Mouse (Mus musculus) olfactory bulb, adult 2 months (tissue): Measurements from ENCODE around the gene Gpr61. TPM values are rescaled to one million over a fixed set of nuclear protein-coding genes. Genes with fewer than 3 reads are reported as not detected.
A peak's percentile ranks its signal among the peaks of the same experiment; 100 is the strongest.

Experiments used
- H3K27ac ChIP-seq: fragments of 200-500 bp; 2 replicates; pipeline ENCODE4 v1.5.1; 2012; ENCODE audit warnings: low read depth, low read length; ENCODE audit not compliant: insufficient read depth
- H3K4me1 ChIP-seq: fragments of 200-500 bp; 2 replicates; pipeline ENCODE4 v1.6.1; 2012; ENCODE audit warnings: low read length; ENCODE audit not compliant: control insufficient read depth, insufficient read depth
- H3K4me3 ChIP-seq: fragments of 200-500 bp; 2 replicates; pipeline ENCODE4 v1.5.1; 2012; ENCODE audit warnings: mild to moderate bottlenecking, low read depth, low read length, moderate library complexity; ENCODE audit not compliant: insufficient read depth
- CTCF ChIP-seq: fragments of 200-500 bp; IDR thresholded peaks from 2 replicates; pipeline ENCODE4 v1.5.1; 2012; ENCODE audit warnings: low read depth, mild to moderate bottlenecking, low read length, moderate library complexity; ENCODE audit not compliant: insufficient read depth
- POLR2A ChIP-seq: fragments of 200-500 bp; IDR thresholded peaks from 2 replicates; pipeline ENCODE4 v1.6.1; 2012; ENCODE audit warnings: mild to moderate bottlenecking, low read depth, low read length, moderate library complexity; ENCODE audit not compliant: insufficient read depth
- WGBS: fragments of 180-500 bp; shearing (Covaris S2); methylation state at CpG from one replicate; pipeline ENCODE4 v1.1.7; 2018; 5-methylcytosine and 5-hydroxymethylcytosine counted together
- polyA plus RNA-seq: library from polyadenylated mRNA; stranded (reverse); fragments of >200 nt; gene quantifications from 2 replicates; pipeline ENCODE4 v1.2.4, GENCODE M21; 2012; ENCODE audit warnings: low replicate concordance; ENCODE audit not compliant: missing spikeins, insufficient read depth, insufficient read length

Gpr61 gene
- polyA plus RNA-seq, 1 experiment: not detected

GRCm38 (mm10) chr3:108195941-108196590 lies 41.4 kb upstream of the Gpr61 start:
- WGBS: 21% methylated on average over 7 of the region's 7 CpGs
- TF ChIP-seq CTCF (no peak; the same call in 1 of the 2 replicates), POLR2A (peak; percentile 16; the same call in 1 of the 2 replicates)
- peaks cover 45% of the 10 kb centered on the region for H3K4me1 ChIP-seq
- H3K4me3 ChIP-seq: no peak overlapping the region
- H3K27ac ChIP-seq: peak overlapping the region; percentile 96

- TF ChIP-seq POLR2A: no peak
- TF ChIP-seq CTCF: no peak
- Histone ChIP-seq H3K27ac (peak overlapping the region; percentile 96), H3K4me1 (peaks cover 47% of the 10 kb centered on the region), H3K4me3 (no peak overlapping the region)
- WGBS: 90% methylated on average over 4 of the region's 4 CpGs
Observed at GRCm38 (mm10) chr3:108195287-108195686, 40.6 kb upstream of the Gpr61 start.

GRCm38 (mm10) chr3:108193686-108194085 lies 39.0 kb upstream of the Gpr61 start:
- no peak overlapping the region for H3K4me3 ChIP-seq
- 42% methylated on average over 4 of the region's 4 CpGs for WGBS
- peaks cover 49% of the 10 kb centered on the region for H3K4me1 ChIP-seq
- peak overlapping the region; percentile 88 for H3K27ac ChIP-seq
- TF ChIP-seq CTCF: no peak
- TF ChIP-seq POLR2A: no peak

- TF ChIP-seq CTCF (no peak), POLR2A (no peak)
- 22% methylated on average over 5 of the region's 5 CpGs for whole genome bisulfite sequencing
- Histone ChIP-seq H3K27ac (peak overlapping the region; percentile 48), H3K4me1 (peaks cover 45% of the 10 kb centered on the region), H3K4me3 (peak overlapping the region; percentile 87)
Observed at GRCm38 (mm10) chr3:108189897-108190296, 35.2 kb upstream of the Gpr61 start.

- 57% methylated on average over 9 of the region's 9 CpGs for WGBS
- Histone ChIP-seq H3K4me3 (peak overlapping the region; percentile 87), H3K4me1 (peaks cover 41% of the 10 kb centered on the region), H3K27ac (peak overlapping the region; percentile 48)
- no peak for TF ChIP-seq POLR2A
- no peak for TF ChIP-seq CTCF
Observed at GRCm38 (mm10) chr3:108188716-108189490, 34.2 kb upstream of the Gpr61 start.

DNA sequence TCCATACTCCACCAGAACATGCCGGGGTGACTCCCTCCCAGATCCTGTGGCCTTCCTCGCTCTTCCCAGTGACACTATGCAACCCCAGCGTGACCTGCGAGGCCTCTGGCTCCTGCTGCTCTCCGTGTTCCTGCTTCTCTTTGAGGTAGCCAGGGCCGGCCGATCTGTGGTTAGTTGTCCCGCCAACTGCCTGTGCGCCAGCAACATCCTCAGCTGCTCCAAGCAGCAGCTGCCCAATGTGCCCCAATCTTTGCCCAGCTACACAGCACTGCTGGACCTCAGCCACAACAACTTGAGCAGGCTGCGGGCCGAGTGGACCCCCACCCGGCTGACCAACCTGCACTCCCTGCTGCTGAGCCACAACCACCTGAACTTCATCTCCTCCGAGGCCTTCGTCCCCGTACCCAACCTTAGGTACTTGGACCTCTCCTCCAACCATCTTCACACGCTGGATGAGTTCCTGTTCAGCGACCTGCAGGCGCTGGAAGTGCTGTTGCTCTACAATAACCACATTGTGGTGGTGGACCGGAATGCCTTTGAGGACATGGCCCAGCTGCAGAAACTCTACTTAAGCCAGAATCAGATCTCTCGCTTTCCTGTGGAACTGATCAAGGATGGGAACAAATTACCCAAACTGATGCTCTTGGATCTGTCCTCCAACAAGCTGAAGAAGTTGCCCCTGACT lies 32.6 kb upstream of the Gpr61 start:
- peaks cover 32% of the 10 kb centered on the region for H3K4me1 ChIP-seq
- peak overlapping the region; percentile 63 for H3K27ac ChIP-seq
- TF ChIP-seq CTCF (no peak), POLR2A (no peak)
- WGBS: 32% methylated on average over 20 of the region's 20 CpGs
- H3K4me3 ChIP-seq: peak overlapping the region; percentile 87

GRCm38 (mm10) chr3:108186098-108187047 lies 31.7 kb upstream of the Gpr61 start, which contains the start of gene Amigo1:
Amigo1 (plus strand) TSS chr3:108186335.
- TF ChIP-seq POLR2A (peak; percentile 33; the same call in 1 of the 2 replicates), CTCF (no peak)
- Histone ChIP-seq H3K4me1 (peaks cover 32% of the 10 kb centered on the region), H3K4me3 (peak within 1 kb of the TSS; percentile 87), H3K27ac (peak within 1 kb of the TSS; percentile 76)
- 3% methylated on average over 68 of the region's 100 CpGs for WGBS
